Mouse (Mus musculus) layer of hippocampus, adult 6 months (tissue): ENCODE data around the gene Cacna1h. TPM values are rescaled to one million over a fixed set of nuclear protein-coding genes. Genes with fewer than 3 reads are reported as not detected.

Experiments
- long read RNA-seq, 2 experiments: library from polyadenylated mRNA; unstranded; transcript quantifications; one replicate each; pipeline ENCODE4 v2.0.0; 2019 to 2020
- polyA plus RNA-seq: library from polyadenylated mRNA; unstranded; fragments of <200 nt; fragmentation: Nextera tagmentation; gene quantifications from 2 replicates; pipeline ENCODE4 v1.2.3, GENCODE M21; 2021

The Cacna1h gene
- polyA plus RNA-seq, result 16.4 and 17.4 TPM in 2 replicates
- long read RNA-seq, experiment 1, partial matches to known transcripts, result 7 of 10 reads
- long read RNA-seq, experiment 1, other reads (novel, unspliced or antisense), result 2 of 10 reads
- long read RNA-seq, experiment 2, transcript Cacna1h-203 (2 exons, 1,662 nt), result major isoform, 7 of 55 reads
- long read RNA-seq, experiment 2, partial matches to known transcripts, result 45 of 55 reads
- long read RNA-seq, experiment 2, other reads (novel, unspliced or antisense), result 3 of 55 reads

GRCm38 (mm10) chr17:25433617-25434606, at the start of gene Cacna1h:
Cacna1h (minus strand) TSS chr17:25433783.

GRCm38 (mm10) chr17:25454272-25454671, 20.7 kb upstream of the Cacna1h start, which contains the start of gene Tekt4:
Tekt4 (plus strand) TSS chr17:25454615.

GRCm38 (mm10) chr17:25368973-25369372, 64.6 kb downstream of the Cacna1h start, which contains the start of gene Tpsg1:
Tpsg1 (plus strand) TSS chr17:25369273.

DNA sequence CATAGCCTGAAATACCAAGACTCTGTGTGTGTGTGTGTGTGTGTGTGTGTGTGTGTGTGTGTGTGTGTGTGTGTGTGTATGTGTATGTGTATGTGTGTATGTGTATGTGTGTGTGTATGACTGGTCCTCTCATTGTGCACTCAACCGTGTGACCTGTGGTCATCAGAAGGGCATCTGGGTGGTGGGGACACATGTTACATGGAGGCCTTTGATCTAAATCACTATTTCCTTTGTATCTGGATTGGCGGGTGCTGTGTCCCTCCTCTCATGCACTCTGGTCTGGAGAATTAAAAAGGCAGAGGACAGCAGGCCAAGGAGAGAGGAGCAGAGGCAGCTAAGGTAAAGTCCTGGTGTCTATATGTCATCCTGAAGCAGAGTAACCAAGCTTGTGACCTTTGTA, 67.6 kb downstream of the Cacna1h start, which contains the start of gene Tpsb2:
TSS of gene Tpsb2 (plus strand) at position 301 of the 400 bp plus-strand sequence.

GRCm38 (mm10) chr17:25345462-25345861, 88.1 kb downstream of the Cacna1h start, which contains the start of gene Tpsab1:
Tpsab1 (minus strand) TSS chr17:25345562.

Other genes with a start within 250 kb of the Cacna1h start
- gene BC003965, start 249.2 kb downstream of the Cacna1h start, polyA plus RNA-seq, result 23.3 and 25.0 TPM in 2 replicates
- 15.3 and 15.6 TPM in 2 replicates for gene Unkl, start 245.4 kb downstream of the Cacna1h start, polyA plus RNA-seq
- gene Gnptg, start 193.7 kb downstream of the Cacna1h start, polyA plus RNA-seq, result 90.7 and 91.3 TPM in 2 replicates
- gene Tsr3, start 193.6 kb downstream of the Cacna1h start, polyA plus RNA-seq, result 58.8 and 62.6 TPM in 2 replicates
- gene Baiap3, start 177.4 kb downstream of the Cacna1h start, polyA plus RNA-seq, result 3.0 and 4.2 TPM in 2 replicates
- 235 and 259 TPM in 2 replicates for gene Ube2i, start 159.2 kb downstream of the Cacna1h start, polyA plus RNA-seq
- not detected in 2 replicates for gene Prss34, start 135.4 kb downstream of the Cacna1h start, polyA plus RNA-seq
- not detected in 2 replicates for gene Prss28, start 125.1 kb downstream of the Cacna1h start, polyA plus RNA-seq
- gene Prss29, start 115.1 kb downstream of the Cacna1h start, polyA plus RNA-seq, result not detected in 2 replicates
- not detected in 2 replicates for gene Tpsab1, start 88.2 kb downstream of the Cacna1h start, polyA plus RNA-seq
- not detected in 2 replicates for gene Tpsb2, start 67.5 kb downstream of the Cacna1h start, polyA plus RNA-seq
- gene Tpsg1, start 64.5 kb downstream of the Cacna1h start, polyA plus RNA-seq, result not detected in 2 replicates
- 1.8 and 2.0 TPM in 2 replicates for gene Tekt4, start 20.8 kb upstream of the Cacna1h start, polyA plus RNA-seq
- gene Sstr5, start 63.5 kb upstream of the Cacna1h start, polyA plus RNA-seq, result 0.18 and 0.23 TPM in 2 replicates
- 43.6 and 69.7 TPM in 2 replicates for gene Sox8, start 136.9 kb upstream of the Cacna1h start, polyA plus RNA-seq
- gene Lmf1, start 145.3 kb upstream of the Cacna1h start, polyA plus RNA-seq, result 31.8 and 35.9 TPM in 2 replicates